Mouse (Mus musculus): ENCODE results near the gene Arhgap27.

DNA sequence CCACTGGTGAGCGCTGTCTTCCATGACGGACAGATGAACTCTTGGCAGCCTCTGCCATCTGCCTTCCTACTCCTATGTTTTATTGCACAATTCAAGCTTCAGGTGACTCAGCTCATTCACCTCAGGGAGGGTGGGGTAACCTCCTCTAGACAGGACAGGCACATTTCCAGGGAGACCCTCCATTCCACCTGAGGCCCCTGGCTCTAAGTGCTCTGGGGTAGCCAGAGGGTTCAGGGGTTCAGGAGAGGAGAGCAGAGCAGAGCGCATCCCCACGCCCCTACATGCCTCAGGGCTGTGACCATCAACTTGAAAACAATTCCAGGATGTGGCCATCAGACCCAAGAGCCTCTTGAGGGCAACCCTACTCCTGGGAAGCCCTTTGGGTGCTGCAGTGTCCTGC is 2.0 kb upstream of the Arhgap27 start:
- TF ChIP-seq CTCF (IDR thresholded peaks at IDR 0.05; ENCODE audit: low read depth) (no peak), EP300 (IDR thresholded peaks at IDR 0.05; ENCODE audit: low read depth) (no peak)
